Comparison of ENCODE assay signal across 9 mouse cellular contexts in genomic region chr11:53466231-53466971, GRCm38 (mm10). TPM values are rescaled to one million over a fixed set of nuclear protein-coding genes. Genes with fewer than 3 reads are reported as not detected.
DNase-seq lines count a peak whose midpoint lies in the region; ATAC-seq lines count a peak whose summit lies in the region.
"Had no signal": no experiment of that assay in that cellular context is flagged by ENCODE, and none has a peak within 500 bp of the region (broad histone marks: within the 10 kb centered on the region; RNA-seq: fewer than 3 reads in every experiment).

No protein-coding gene starts in this region.

- DNase-seq in adrenal gland, adult 18-20 months (ENCODE audit: low spot score in 2 of 2) = peak; percentile 73 to 78
- DNase-seq in cerebellum, postnatal 36 days = peak; percentile 91 to 92
- peak; percentile 84 for DNase-seq in gastrocnemius, adult 18-20 months (ENCODE audit: low spot score)
- DNase-seq in layer of hippocampus, postnatal 14 days (ENCODE audit: low spot score in 2 of 2) = peak; percentile 79 to 82
- DNase-seq in lung, postnatal 10 days = peak; percentile 87
- DNase-seq in retina, adult 2 months (ENCODE audit: low read depth, low spot score) = peak; percentile 32
- peak; percentile 69 for DNase-seq in yolk sac, embryonic 10.5 days (ENCODE audit: low spot score)

- peaks cover 42% of the 10 kb centered on the region for H3K4me1 ChIP-seq in hindbrain, embryonic 13.5 days (replicated peaks)

- H3K36me3 ChIP-seq in hindbrain, embryonic 13.5 days = no peaks in the 10 kb centered on the region

- no peaks in the 10 kb centered on the region for H3K9me3 ChIP-seq in hindbrain, embryonic 13.5 days

- H3K27me3 ChIP-seq in hindbrain, embryonic 13.5 days = peaks cover 90% of the 10 kb centered on the region

- WGBS in hindbrain, embryonic 13.5 days = 7% methylated on average over 39 of the region's 40 CpGs

- H3K9ac ChIP-seq in hindbrain, embryonic 13.5 days = peak overlapping the region; percentile 58; the same call in 1 of the 2 replicates

- H3K27ac ChIP-seq in hindbrain, embryonic 13.5 days = no peak overlapping the region

- peak overlapping the region; percentile 31 for H3K4me3 ChIP-seq in hindbrain, embryonic 13.5 days

- peak overlapping the region; percentile 53 for H3K4me2 ChIP-seq in hindbrain, embryonic 13.5 days

- ATAC-seq in hindbrain, embryonic 13.5 days (ENCODE audit: low FRiP score) = no peak

RNA-seq across cellular contexts. Expression of gene Gm9837, which starts 3.9 kb away (rescaled TPM):
- total RNA-seq in adrenal gland, adult 18-20 months (2021) = not detected
- not detected for total RNA-seq in gastrocnemius, adult 18-20 months (2021)
- not detected in 2 replicates for polyA plus RNA-seq in hindbrain, embryonic 13.5 days (2015; fragmentation: Nextera tagmentation; extraction: Ambion mirVana)
- not detected for total RNA-seq in layer of hippocampus, postnatal 14 days (2021)
- polyA plus RNA-seq: frontal cortex, adult 2 months had no signal

RNA-seq across cellular contexts. Expression of gene Shroom1, which starts 9.4 kb away (rescaled TPM):
- total RNA-seq in adrenal gland, adult 18-20 months (2021) = 10 to 100 TPM in 1 of 2 experiments, 1 to 10 TPM in 1; 3.7 to 10.9 TPM
- total RNA-seq in gastrocnemius, adult 18-20 months (2021) = under 1 TPM; 0.71 to 0.73 TPM
- 2.5 and 2.6 TPM in 2 replicates for polyA plus RNA-seq in hindbrain, embryonic 13.5 days (2015; fragmentation: Nextera tagmentation; extraction: Ambion mirVana)
- 1 to 10 TPM; 4.0 to 4.5 TPM for total RNA-seq in layer of hippocampus, postnatal 14 days (2021)

RNA-seq across cellular contexts. Expression of gene Gm10447, which starts 9.5 kb away (rescaled TPM):
- total RNA-seq in adrenal gland, adult 18-20 months (2021) = under 1 TPM in 1 of 2 experiments, not detected in 1; 0.27 TPM
- not detected for total RNA-seq in gastrocnemius, adult 18-20 months (2021)
- 0.06 and 0.16 TPM in 2 replicates for polyA plus RNA-seq in hindbrain, embryonic 13.5 days (2015; fragmentation: Nextera tagmentation; extraction: Ambion mirVana)
- under 1 TPM in 1 of 2 experiments, not detected in 1; 0.26 TPM for total RNA-seq in layer of hippocampus, postnatal 14 days (2021)

RNA-seq across cellular contexts. Expression of gene Gm9945, which starts 13.6 kb away (rescaled TPM):
- not detected for total RNA-seq in adrenal gland, adult 18-20 months (2021)
- not detected for total RNA-seq in gastrocnemius, adult 18-20 months (2021)
- polyA plus RNA-seq in hindbrain, embryonic 13.5 days (2015; fragmentation: Nextera tagmentation; extraction: Ambion mirVana) = 0.28 TPM in 1 of 2 replicates, not detected in the other
- total RNA-seq in layer of hippocampus, postnatal 14 days (2021) = 1 to 10 TPM; 2.4 to 2.5 TPM

RNA-seq across cellular contexts. Expression of gene Sowaha, which starts 13.7 kb away (rescaled TPM):
- total RNA-seq in adrenal gland, adult 18-20 months (2021) = under 1 TPM; 0.19 to 0.30 TPM
- total RNA-seq in gastrocnemius, adult 18-20 months (2021) = under 1 TPM; 0.07 TPM
- 0.55 and 0.71 TPM in 2 replicates for polyA plus RNA-seq in hindbrain, embryonic 13.5 days (2015; fragmentation: Nextera tagmentation; extraction: Ambion mirVana)
- 100 to 1,000 TPM; 106 to 108 TPM for total RNA-seq in layer of hippocampus, postnatal 14 days (2021)

Comparison
In these comparisons a context has a peak if more than half of its experiments do, and no peak if none do; other contexts are left out.
1. DNase-seq: peak in every context shown above with its lines; median percentile 92 in cerebellum, postnatal 36 days; 87 in lung, postnatal 10 days; 84 in gastrocnemius, adult 18-20 months; 80 in layer of hippocampus, postnatal 14 days; 76 in adrenal gland, adult 18-20 months; 69 in yolk sac, embryonic 10.5 days; 32 in retina, adult 2 months.